Mouse (Mus musculus) CH12F3 (cell line): ENCODE results near the gene Numbl.

Experiments
- in situ Hi-C: fragments of 300-500 bp; cut with MboI; formaldehyde crosslinking; loops from 2 replicates; pipeline ENCODE4 v1.14.3; 2020; ENCODE audit warnings: low sequenced_read_pairs

The Numbl gene

DNA sequence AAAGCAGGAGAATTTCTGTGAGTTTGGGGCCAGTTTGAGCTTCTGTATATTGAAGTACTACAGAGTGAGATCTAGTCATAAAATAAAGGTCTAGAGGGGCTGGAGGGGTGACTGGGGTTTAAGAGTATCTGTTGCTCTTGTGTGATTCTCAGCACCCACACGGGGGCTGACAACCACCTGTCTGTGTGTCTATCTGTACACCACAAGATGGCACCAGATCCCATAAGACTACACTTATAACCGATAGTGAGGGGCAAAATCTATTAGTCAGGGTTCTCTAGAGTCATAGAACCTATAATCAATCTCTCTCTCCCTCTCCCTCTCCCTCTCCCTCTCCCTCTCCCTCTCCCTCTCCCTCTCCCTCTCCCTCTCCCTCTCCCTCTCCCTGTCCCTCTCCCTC is 32.3 kb downstream of the Numbl start:
- in situ Hi-C loops, result loop anchor here (25.0 kb wide), 1 partner anchor 528 kb away; the partner anchor contains the start of gene Cyp2b19

DNA sequence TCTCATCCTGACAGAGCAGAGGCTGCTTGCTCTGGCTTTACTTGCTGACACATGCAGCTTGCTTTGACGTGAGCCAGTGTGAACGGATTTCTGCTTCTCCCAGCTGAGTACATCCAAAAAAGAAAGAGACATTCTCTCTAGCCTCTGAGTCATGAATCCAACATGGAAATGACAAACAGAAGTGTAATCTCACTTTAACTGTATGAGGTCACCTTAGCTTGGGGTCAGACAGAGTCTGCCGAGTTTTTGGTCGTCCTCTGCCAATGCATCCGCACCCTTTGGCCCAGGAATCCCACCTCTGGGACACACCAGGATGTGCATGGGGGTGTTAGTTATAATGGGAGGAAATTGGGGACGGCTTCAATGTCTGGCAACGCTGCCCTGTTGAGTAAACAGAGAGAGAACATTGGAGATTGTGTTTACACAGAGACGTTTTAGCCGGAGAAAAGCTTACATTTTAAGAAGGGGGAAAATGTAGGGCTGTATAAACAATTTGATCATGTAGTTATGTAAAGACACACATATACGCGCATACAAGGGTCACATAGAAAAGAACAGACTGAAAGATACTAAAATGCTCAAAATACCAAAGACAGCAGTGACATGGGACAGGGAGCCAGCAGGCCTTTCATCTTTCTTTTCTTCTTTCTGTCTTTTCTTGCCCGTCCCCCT is 33.7 kb downstream of the Numbl start:
- in situ Hi-C loops, result loop anchor here (25.0 kb wide), 1 partner anchor 530 kb away; the partner anchor contains the start of gene Cyp2b19

DNA sequence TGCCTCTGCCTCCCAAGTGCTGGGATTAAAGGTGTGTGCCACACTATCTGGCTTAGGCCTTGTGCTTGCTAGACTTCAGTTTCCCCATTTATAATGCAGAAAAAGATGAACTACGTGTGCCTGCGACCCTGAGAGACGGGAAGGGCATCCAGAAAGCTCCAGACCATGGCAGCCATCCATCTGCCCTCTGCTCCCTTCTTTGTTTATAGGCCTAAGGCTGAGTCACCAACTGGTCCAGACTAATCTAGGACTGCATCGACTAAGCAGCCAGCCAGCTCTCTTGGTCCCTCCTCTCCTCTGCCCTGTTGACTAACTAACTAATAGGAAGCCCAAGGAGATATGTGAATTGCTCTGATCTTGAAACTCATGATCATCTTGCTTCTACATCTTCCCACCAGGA is 37.7 kb downstream of the Numbl start:
- in situ Hi-C loops, result loop anchor here (25.0 kb wide), 1 partner anchor 534 kb away; the partner anchor contains the start of gene Cyp2b19

DNA sequence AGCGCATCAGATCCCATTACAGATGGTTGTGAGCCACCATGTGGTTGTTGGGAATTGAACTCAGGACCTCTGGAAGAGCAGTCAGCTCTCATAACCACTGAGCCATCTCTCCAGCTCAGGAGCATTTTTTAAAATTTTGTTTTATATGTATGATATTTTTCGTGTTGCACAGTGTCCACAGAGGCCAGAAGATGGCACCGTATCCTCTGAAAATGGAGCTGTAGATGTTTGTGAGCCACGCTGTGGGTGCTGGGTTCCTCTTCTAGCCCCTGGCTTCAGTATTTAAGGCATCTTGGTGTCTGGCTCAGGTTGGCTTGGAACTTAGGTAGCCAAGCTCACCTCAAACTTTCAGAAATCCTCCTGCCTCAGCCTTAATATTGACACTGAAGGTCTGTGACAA is 38.3 kb downstream of the Numbl start:
- in situ Hi-C loops, result loop anchor here (25.0 kb wide), 1 partner anchor 534 kb away; the partner anchor contains the start of gene Cyp2b19

DNA sequence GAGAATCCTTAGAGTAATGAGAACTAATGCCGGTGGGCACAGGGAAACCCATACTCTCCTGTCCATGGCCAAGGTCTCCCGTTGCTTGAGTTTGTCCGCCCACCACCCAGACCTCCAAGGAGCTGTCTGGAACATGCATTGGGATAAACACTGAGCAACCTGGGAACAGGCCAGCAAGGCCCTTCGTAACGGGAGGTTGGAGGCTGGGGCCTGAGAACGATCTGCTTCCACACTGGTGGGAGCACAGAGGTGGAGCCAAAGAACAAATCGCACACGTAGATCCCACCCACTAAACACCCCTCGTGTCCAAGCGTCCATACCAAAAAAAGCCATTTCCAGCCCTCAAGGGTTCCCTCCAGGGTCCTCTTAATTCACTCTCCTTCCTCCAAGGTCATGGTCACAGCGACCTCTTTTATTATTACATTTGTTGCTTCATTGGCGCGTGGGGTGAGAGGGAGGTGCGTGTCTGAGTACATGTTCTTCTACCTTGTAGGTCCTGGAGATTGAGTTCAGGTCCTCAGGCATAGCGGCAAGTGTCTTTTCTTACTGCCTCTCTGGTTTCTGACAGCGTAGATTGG is 39.9 kb downstream of the Numbl start:
- in situ Hi-C loops, result loop anchor here (25.0 kb wide), 1 partner anchor 536 kb away; the partner anchor contains the start of gene Cyp2b19

DNA sequence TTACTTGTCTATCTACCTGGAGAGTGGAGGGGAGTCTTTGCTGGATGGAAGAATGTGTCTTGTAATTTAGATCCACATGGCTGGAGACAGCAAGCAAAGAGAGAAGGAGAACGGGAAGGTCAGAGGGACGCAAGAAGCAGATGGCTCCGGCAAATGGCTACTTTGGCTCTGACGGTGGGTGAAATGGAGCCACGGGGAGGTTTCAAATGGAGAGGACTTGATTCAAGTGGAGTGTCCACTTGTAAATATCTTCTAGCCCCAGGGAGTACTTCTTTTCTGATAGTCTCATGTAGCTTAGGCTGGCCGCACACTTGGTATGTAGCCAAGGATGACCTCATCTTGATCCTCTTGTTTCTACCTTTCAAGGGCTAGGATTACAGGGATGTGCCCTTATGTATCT is 40.6 kb downstream of the Numbl start:
- in situ Hi-C loops, result loop anchor here (25.0 kb wide), 1 partner anchor 537 kb away; the partner anchor contains the start of gene Cyp2b19

DNA sequence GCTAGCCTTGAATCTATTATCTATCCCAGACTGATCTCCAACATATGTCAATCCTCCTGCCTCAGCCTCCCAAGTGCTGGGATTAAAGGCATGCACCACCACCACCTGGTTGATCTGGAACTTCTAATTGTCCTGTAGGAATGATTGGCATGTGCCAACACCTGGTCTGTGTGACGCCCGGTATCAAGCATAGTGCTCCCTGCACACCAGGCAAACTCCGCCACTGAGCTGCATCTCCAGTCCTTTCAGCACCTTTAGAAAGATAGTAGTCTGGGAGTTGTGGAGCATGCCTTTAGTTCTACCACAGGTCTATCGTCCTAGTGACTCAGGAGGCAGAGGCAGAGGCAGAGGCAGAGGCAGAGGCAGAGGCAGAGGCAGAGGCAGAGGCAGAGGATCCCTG is 42.1 kb downstream of the Numbl start:
- in situ Hi-C loops, result no loop called here

DNA sequence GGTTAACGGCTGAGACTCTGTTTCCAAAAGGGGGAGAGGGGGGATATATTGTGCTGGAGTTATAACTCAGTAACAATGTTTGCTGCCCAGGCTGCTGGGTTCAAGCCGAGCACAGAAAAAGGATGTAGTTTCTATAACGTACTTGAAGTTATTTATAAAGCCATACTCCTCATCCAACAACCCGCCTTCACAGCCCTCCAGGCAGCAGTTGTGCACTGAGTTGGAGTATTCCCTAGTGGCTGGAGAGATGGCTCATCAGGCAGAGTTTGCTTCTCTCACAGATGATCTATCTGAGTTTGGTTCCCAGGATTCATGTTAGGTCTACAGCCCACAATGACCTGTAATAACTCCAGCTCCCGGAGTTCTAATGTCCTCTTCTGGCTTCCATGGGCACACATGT is 42.6 kb downstream of the Numbl start:
- in situ Hi-C loops, result no loop called here

DNA sequence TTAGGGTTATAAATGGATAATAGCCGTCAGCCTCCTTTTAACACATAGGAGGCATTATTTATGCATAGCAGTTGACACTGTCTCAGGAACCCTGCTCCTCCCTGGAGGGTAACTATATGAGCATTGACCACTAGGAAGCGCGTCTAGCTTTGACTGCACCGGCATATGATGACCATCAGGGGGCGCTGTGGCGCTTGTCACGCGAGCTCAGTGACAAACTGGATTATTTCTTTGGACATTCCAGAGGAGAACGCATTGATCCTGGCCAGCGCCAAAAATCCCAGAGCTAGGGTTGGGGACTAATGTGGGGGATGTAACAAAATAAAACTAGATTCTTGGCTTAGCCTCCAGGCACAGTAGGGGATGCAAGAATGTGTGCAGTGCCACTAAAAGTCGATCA is 43.9 kb downstream of the Numbl start:
- in situ Hi-C loops, result no loop called here

DNA sequence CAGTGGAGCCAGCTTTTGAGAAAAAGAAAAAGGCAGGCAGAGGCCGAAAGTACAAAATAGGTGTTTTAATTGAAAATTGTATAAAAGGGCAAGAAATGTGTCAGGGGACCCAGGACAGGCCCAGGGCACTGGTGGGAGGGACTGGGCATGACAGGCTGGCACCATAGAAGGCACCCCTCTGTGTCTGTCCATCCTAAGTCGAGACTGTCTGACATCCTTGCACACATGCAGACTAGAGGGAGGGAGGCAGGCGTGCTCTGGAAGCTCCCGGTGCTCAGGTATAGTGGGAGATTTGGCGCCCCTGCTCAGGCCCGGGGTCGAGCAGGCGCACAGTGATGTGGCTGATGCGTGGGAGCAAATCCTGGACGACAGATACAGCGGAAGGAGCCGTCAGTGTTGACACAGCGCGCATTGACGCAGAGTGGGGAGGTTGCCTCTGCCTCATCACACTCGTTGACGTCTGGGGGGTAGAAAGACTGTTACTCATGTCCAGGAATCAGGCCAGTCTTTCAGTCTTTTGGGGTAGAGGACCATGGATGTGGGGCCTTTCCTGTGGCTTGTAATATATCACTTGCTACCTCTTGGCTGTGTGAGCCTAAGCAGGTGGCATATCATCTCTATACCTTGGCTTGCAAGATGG is 47.0 kb downstream of the Numbl start:
- in situ Hi-C loops, result no loop called here

DNA sequence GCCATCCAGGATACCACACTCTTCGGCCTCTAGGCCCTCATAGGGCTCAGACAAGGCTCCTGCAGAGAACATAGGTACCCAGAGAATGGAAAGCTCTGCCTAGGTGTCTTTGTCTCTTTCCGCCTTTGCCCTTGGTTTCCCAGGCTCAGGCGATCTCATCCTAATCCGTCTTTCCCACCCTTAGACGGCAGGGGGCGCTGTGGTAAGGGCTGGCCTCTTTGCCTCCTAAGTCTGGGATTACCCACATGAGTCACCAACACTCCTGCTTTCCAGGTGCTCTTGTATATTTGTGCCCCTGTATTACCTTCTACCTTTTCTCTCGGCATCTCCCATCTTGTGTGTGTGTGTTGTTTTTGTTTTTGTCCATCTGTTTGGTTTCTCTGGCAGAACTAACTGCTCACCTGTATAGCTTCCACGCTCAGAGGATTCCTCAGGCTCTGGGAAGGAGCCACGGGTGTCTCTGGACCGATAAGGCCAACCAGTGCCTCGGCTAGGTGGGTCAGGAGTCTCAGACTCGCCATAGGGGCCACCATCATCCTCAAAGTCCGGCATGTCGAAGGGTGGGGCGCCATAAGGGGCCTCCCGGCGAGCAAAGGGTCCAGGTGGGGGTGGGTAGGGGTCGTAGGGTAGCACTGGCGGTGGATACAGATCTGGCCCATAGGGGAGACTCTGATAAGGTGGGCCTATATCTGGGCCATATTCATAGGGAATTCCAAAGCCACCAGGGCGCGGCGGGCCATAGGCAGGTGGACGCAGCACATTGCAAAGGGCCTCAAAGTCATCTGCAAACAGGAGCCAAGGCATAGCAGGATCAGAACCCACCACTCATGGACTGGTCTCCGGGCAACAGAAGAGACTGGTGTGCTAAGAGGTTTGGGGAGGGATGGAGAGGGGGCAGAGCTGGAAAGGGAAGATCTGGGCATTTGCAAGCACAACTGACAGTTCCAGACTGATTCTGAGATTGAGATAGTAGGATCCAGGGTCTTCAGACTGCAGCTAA is 48.2 kb downstream of the Numbl start:
- in situ Hi-C loops, result no loop called here

DNA sequence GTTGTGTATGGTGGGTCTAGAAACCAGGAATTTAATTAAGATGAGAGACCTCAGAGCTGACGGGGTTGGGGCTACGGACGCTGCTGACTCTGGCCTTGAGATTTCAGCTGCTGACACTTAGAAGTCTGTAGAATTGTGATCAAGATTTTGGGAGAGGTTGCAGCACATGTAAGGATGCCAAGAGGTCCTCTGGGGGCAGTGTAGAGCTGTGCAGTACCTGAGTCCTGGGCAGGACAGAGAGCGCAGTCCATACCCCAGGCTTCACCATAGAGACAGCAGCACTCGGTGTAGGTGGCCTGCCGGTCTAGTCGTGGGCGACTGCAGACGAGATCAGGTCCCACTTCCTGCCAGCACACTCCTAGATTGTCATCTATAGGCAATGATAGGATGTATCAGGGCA is 49.3 kb downstream of the Numbl start:
- in situ Hi-C loops, result no loop called here

DNA sequence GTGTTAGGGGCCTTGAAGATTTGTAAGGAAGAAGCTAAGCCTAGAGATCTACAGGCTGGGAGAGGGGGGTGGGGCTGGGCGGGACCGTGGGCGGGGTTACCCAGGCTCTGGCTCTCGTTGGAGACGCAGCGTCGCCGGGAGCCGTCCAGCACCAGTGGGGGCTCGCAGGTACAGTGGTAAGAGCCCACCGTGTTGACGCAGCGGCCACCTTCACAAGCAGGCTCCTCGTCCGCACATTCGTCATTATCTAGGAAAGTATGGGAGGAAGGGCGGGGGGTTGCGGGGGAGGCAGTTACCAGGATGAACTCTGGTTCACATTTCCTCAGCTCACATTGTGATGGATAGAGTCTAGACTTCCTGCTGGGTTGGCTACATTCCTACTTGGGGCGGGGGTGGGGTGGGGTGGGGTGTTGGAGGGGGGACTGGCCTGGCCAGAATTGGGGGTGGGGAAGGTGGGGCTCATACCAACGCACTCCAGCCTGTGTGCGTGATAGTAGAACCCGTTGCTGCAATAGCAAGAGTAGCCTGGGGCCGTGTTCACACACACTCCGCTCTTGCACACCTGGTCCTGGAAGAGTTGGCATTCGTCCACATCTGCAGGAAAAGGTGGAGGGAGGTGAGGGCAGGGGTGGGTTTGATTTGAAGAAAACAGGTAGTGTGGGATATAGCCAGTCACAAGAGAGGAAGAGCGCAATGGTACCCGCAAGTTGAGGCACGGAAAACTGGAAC is 50.8 kb downstream of the Numbl start:
- in situ Hi-C loops, result no loop called here

DNA sequence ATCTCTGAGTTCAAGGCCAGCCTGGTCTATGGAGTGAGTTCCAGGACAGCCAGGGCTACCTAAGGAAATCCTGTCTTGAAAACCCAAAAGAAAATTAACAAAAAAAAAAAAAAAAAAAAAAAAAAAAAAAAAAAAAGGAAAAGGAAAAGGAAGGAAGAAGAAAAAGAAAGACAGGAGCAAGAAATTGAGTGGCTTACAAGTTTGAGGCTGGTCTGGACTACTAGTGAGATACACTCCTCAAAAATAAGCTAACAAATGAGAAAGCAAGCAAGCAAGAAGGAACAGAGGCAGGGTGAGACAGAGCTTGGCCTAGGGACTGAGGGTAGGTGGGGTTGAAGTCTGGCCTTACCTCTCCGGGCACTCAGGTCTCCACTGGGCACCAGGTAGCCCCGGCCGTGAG is 51.6 kb downstream of the Numbl start:
- in situ Hi-C loops, result no loop called here

DNA sequence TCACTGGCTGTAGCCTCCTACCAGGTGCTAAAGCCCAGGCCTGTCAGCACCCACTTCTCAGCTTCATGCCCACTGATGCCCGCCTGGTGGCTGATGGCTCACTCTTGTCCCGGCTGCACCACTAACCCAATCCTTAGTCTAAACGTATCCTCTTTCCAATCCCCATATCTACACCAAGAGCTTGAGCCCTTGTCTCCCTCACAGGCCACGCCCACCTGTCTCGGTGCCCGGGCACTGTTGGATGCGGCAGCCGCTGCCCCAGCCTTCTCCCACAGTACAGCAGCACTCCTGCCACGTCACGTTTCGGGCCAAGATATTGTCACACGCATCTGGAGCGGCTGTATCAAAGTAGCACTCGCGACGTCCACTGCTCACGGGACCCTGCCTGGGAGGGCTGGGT is 52.1 kb downstream of the Numbl start:
- in situ Hi-C loops, result no loop called here

DNA sequence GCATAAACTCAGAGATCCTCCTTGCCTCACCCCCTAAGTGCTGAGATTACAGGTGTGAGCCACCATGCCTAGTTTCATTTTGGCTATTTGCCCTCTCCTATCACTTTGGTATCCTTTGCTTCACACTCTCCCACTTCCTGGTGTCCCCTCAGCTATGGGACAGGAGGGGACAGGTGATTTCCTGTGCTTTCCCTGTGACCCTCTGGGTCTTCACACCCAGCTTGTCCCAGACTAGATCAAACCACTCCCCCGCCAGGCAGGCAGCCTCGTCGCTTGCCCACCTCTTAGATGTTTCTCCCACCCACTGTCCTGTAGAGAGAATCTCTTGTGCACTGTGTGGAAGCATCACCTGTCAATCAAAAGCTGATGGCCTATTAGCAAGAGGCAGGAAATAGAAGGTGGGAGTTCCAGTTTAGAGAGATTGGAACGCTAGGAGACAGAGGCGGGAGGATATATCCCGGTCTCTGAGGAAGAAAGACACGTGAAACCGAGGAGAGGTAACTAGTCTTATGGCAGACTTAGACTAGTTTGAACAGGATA is 52.8 kb downstream of the Numbl start:
- in situ Hi-C loops, result no loop called here

DNA sequence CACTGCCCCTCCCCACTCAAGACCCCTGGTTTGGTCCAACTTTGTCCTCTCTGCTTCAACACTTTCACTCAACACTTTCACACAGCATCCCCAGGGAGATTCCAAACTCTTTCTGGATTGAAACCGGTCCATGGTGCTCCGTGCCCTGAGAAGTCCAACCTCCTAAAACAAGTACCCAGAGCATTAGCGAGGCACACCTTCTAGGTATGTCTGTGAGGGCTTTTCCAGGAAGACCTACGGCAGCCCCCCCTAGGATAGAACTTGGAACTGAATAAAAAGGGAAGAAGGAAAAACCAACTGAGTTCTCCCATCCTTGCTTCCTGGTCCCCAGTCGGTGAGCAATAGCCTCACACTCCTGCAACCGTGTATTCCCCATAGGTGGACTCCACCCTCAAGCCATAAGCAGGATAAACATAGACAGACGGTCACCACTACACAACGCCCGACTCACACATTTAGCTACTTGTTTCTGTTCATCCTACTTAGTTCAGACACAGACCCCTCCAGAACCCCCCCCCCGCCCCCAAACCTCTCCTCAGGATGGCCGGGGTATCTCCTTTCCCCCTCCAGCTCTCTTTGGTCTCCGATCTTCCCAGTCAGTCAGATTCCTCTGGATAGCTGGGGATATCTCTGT is 53.5 kb downstream of the Numbl start:
- in situ Hi-C loops, result no loop called here

DNA sequence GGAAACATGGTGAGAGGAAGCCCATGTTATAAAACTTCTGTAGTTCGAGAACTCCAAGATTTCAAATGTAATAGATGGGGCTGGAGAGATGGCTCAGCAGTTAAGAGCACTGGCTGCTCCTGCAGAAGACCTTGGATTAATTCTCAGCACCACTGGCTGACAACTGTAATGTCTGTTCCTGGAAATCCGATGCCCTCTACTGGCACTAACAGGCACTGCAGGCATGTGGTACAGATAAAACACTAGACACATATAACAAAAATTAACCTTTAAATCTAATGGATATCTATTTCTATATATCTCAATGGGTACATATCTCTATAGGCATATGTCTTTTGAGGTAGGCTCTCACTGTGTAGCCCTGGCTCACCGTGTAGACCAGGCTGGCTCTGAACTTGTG is 56.2 kb downstream of the Numbl start:
- in situ Hi-C loops, result no loop called here

DNA sequence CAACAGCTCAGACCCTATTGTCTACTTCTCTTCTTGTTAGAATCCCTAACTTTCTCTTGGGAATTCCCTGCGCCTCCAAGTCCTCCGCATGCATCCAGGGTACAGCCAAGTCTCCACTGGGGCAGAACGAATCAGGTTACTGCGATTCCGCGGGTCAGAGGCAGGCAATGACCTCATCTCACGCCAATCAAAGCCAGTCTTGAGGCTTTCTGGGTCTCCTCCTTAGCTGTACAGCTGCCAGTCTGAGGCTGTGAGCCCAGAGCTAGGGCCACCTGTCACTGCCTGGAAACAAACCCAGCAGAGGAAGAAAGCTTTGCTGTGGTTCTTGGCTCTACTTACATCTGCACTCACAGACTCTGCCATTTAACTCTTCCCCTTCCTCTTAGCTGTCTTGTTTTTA is 57.7 kb downstream of the Numbl start:
- in situ Hi-C loops, result no loop called here
